ENCODE assay signal across 7 mouse cellular contexts in the genomic region with DNA sequence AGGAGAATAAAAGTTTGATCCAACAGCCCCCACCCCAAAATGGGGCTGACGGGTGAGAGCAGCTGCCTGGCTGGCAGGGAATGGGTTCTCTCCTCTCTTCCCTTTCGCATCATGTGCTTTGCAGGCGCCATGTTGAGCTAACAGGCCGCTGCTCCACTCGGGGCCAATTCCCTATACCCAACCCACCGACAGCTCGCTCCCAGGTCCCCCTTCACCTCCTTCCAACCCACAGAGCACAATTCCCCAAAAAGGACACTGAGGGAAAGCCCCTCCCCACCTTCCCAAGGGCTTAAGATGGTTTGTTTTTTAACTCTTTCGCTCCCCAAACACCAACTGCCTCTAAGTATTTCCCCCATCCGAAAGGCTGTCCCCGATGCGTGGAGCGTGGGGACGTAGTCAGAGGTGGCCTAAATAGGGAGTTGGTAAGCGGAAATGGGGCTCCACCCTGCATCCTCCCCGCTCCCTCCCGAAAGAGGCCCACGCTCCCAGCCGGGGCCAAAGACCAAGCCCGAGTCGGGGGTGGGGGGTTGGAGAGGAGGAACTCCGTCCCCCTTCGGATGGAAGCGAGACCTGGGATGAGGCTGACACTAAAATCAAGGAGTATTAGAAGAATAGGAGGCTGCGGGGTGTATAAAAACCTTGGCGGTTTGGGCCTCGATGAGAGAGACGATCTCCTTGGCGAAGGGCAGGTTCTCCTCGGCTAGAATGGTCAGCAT. TPM values are rescaled to one million over a fixed set of nuclear protein-coding genes. Genes with fewer than 3 reads are reported as not detected.
DNase-seq lines count a peak whose midpoint lies in the region; ATAC-seq lines count a peak whose summit lies in the region.

No protein-coding gene starts in this region.

- H3K9ac ChIP-seq in intestine, embryonic 16.5 days (ENCODE audit: low read depth, low read length), result peak overlapping the region; percentile 100

- peak; percentile 28 for ATAC-seq in intestine, embryonic 16.5 days

- no peaks in the 10 kb centered on the region for H3K36me3 ChIP-seq in intestine, embryonic 16.5 days (ENCODE audit: control insufficient read depth, insufficient read depth, low read length)
- peaks cover 17% of the 10 kb centered on the region for H3K36me3 ChIP-seq in midbrain, embryonic 10.5 days

- DNase-seq in adrenal gland, adult 2 months, result peak; percentile 70
- DNase-seq in embryo, embryonic 11 days, result peak; percentile 65
- peak; percentile 36 to 48 for DNase-seq in gastrocnemius, postnatal 36 days
- peak; percentile 59 to 61 for DNase-seq in left cerebral cortex, postnatal 36 days (ENCODE audit: low spot score in 2 of 2)
- peak; percentile 60 for DNase-seq in midbrain, embryonic 10.5 days (ENCODE audit: low spot score)
- peak; percentile 48 for DNase-seq in right cerebral cortex, postnatal 4 days

- H3K4me2 ChIP-seq in intestine, embryonic 16.5 days (ENCODE audit: low read depth, low read length), result peak overlapping the region; percentile 65

- no peaks in the 10 kb centered on the region for H3K9me3 ChIP-seq in intestine, embryonic 16.5 days (ENCODE audit: control insufficient read depth, low read length)
- H3K9me3 ChIP-seq in midbrain, embryonic 10.5 days (replicated peaks), result no peaks in the 10 kb centered on the region

- peak overlapping the region; percentile 99 for H3K27ac ChIP-seq in intestine, embryonic 16.5 days (ENCODE audit: low read length)
- H3K27ac ChIP-seq in midbrain, embryonic 10.5 days (replicated peaks), result peak overlapping the region; percentile 99

- no peaks in the 10 kb centered on the region for H3K27me3 ChIP-seq in intestine, embryonic 16.5 days (replicated peaks; ENCODE audit: control insufficient read depth, insufficient read depth, low read length)
- H3K27me3 ChIP-seq in midbrain, embryonic 10.5 days (ENCODE audit: low read depth, poor library complexity, severe bottlenecking), result no peaks in the 10 kb centered on the region

- peaks cover 14% of the 10 kb centered on the region for H3K4me1 ChIP-seq in intestine, embryonic 16.5 days (ENCODE audit: control insufficient read depth, insufficient read depth, low read length)
- H3K4me1 ChIP-seq in midbrain, embryonic 10.5 days, result peaks cover 26% of the 10 kb centered on the region

- intact Hi-C loops in gastrocnemius, postnatal 36 days (cut with DNase I), result loop anchor here (5.0 kb wide), 1 partner anchor 73 kb away; the partner anchor contains the start of gene Rab30
- intact Hi-C loops in left cerebral cortex, postnatal 36 days (cut with DNase I), result loop anchor here (2.0 to 5.0 kb wide), 2 partner anchors 72 to 203 kb away; partner anchors contain the start of genes Ddias, Prcp and Rab30

- H3K4me3 ChIP-seq in intestine, embryonic 16.5 days (ENCODE audit: low read length), result peak overlapping the region; percentile 95
- H3K4me3 ChIP-seq in midbrain, embryonic 10.5 days, result peak overlapping the region; percentile 77

- WGBS in intestine, embryonic 16.5 days, result under 1% methylated on average over 29 of the region's 29 CpGs
- under 1% methylated on average over 29 of the region's 29 CpGs for WGBS in midbrain, embryonic 10.5 days

RNA-seq across cellular contexts. Expression of gene Pcf11, which starts 0.8 kb away (rescaled TPM):
- total RNA-seq in adrenal gland, adult 2 months (2021), result 10 to 100 TPM; 45.2 to 68.5 TPM
- polyA plus RNA-seq in adrenal gland, adult 2 months (2012; rRNA removed), result 17.2 and 20.2 TPM in 2 replicates
- 10 to 100 TPM; 20.6 to 25.4 TPM for total RNA-seq in gastrocnemius, postnatal 36 days (2021)
- polyA plus RNA-seq in intestine, embryonic 16.5 days (2015; fragmentation: Nextera tagmentation; extraction: Ambion mirVana), result 15.4 and 15.9 TPM in 2 replicates
- 10 to 100 TPM; 50.9 to 62.2 TPM for total RNA-seq in left cerebral cortex, postnatal 36 days (2021)
- 16.4 and 18.3 TPM in 2 replicates for polyA plus RNA-seq in midbrain, embryonic 10.5 days (2016; fragmentation: Nextera tagmentation; extraction: Ambion mirVana)

RNA-seq across cellular contexts. Expression of gene Ankrd42, which starts 32.0 kb away (rescaled TPM):
- total RNA-seq in adrenal gland, adult 2 months (2021), result 1 to 10 TPM; 6.6 to 8.5 TPM
- 1.1 and 1.3 TPM in 2 replicates for polyA plus RNA-seq in adrenal gland, adult 2 months (2012; rRNA removed)
- total RNA-seq in gastrocnemius, postnatal 36 days (2021), result under 1 TPM; 0.31 to 0.69 TPM
- polyA plus RNA-seq in intestine, embryonic 16.5 days (2015; fragmentation: Nextera tagmentation; extraction: Ambion mirVana), result 2.9 and 3.1 TPM in 2 replicates
- total RNA-seq in left cerebral cortex, postnatal 36 days (2021), result 10 to 100 TPM; 20.6 to 24.3 TPM
- 10.9 and 12.1 TPM in 2 replicates for polyA plus RNA-seq in midbrain, embryonic 10.5 days (2016; fragmentation: Nextera tagmentation; extraction: Ambion mirVana)

Comparison
In these comparisons a context has a peak if more than half of its experiments do, and no peak if none do; other contexts are left out.
1. Peak in every context shown above with its lines: DNase-seq, ATAC-seq, H3K4me3 ChIP-seq and H3K27ac ChIP-seq.
2. RNA of gene Ankrd42, which starts 32.0 kb away (total RNA-seq): 20.6 to 24.3 TPM in left cerebral cortex, postnatal 36 days and 6.6 to 8.5 TPM in adrenal gland, adult 2 months; 0.31 to 0.69 TPM in gastrocnemius, postnatal 36 days; every median in the first group is over 4 times any median in the second.